Mouse (Mus musculus): ENCODE data around the gene Zfp664. TPM values are rescaled to one million over a fixed set of nuclear protein-coding genes. Genes with fewer than 3 reads are reported as not detected.

Gene Zfp664
- polyA plus RNA-seq, 1 experiment from 2014 or later, result 110 TPM

- H3K4me3 ChIP-seq (ENCODE audit: low read length), result no peak overlapping the region
- H3K9me3 ChIP-seq (ENCODE audit: low read length), result no peaks in the 10 kb centered on the region
- no peak overlapping the region for H3K9ac ChIP-seq (replicated peaks; ENCODE audit: low read length)
- no peak overlapping the region for H3K4me2 ChIP-seq (replicated peaks; ENCODE audit: low read depth, low read length)
- no peak overlapping the region for H3K27ac ChIP-seq (ENCODE audit: low read length)
- WGBS, result 85% methylated on average over 2 of the region's 2 CpGs
- H3K36me3 ChIP-seq (ENCODE audit: insufficient read depth, low read length), result no peaks in the 10 kb centered on the region
- no peak for ATAC-seq (ENCODE audit: low FRiP score, low TSS enrichment)
- H3K4me1 ChIP-seq (ENCODE audit: insufficient read depth, low read length), result no peaks in the 10 kb centered on the region
- no peaks in the 10 kb centered on the region for H3K27me3 ChIP-seq (ENCODE audit: insufficient read depth, low read length)
Observed at GRCm38 (mm10) chr5:124840669-124841068, 21.8 kb upstream of the Zfp664 start.

- H3K4me1 ChIP-seq (ENCODE audit: insufficient read depth, low read length), result no peaks in the 10 kb centered on the region
Observed at GRCm38 (mm10) chr5:124843386-124843785, 19.1 kb upstream of the Zfp664 start.

GRCm38 (mm10) chr5:124844929-124845328, 17.6 kb upstream of the Zfp664 start:
- H3K9me3 ChIP-seq (ENCODE audit: low read length), result no peaks in the 10 kb centered on the region
- H3K4me1 ChIP-seq (ENCODE audit: insufficient read depth, low read length), result no peaks in the 10 kb centered on the region
- WGBS, result 74% methylated on average over 4 of the region's 4 CpGs
- H3K27me3 ChIP-seq (ENCODE audit: insufficient read depth, low read length), result no peaks in the 10 kb centered on the region
- H3K4me3 ChIP-seq (ENCODE audit: low read length), result no peak overlapping the region
- H3K4me2 ChIP-seq (replicated peaks; ENCODE audit: low read depth, low read length), result no peak overlapping the region
- no peaks in the 10 kb centered on the region for H3K36me3 ChIP-seq (ENCODE audit: insufficient read depth, low read length)
- no peak overlapping the region for H3K27ac ChIP-seq (ENCODE audit: low read length)
- no peak overlapping the region for H3K9ac ChIP-seq (replicated peaks; ENCODE audit: low read length)
- no peak for ATAC-seq (ENCODE audit: low FRiP score, low TSS enrichment)

More at GRCm38 (mm10) chr5:124843386-124843785, 19.1 kb upstream of the Zfp664 start:
- Histone ChIP-seq H3K4me2 (replicated peaks; ENCODE audit: low read depth, low read length) (no peak overlapping the region), H3K9ac (replicated peaks; ENCODE audit: low read length) (no peak overlapping the region), H3K9me3 (ENCODE audit: low read length) (no peaks in the 10 kb centered on the region), H3K36me3 (ENCODE audit: insufficient read depth, low read length) (no peaks in the 10 kb centered on the region), H3K27me3 (ENCODE audit: insufficient read depth, low read length) (no peaks in the 10 kb centered on the region), H3K4me3 (ENCODE audit: low read length) (no peak overlapping the region), H3K27ac (ENCODE audit: low read length) (no peak overlapping the region)
- ATAC-seq (ENCODE audit: low FRiP score, low TSS enrichment), result no peak
- WGBS, result 79% methylated on average over 8 of the region's 8 CpGs

GRCm38 (mm10) chr5:124847014-124847413, 15.5 kb upstream of the Zfp664 start:
- WGBS, result 48% methylated on average over 1 of the region's 1 CpGs
- Histone ChIP-seq H3K9me3 (ENCODE audit: low read length) (no peaks in the 10 kb centered on the region), H3K4me1 (ENCODE audit: insufficient read depth, low read length) (peaks cover 2% of the 10 kb centered on the region; the same call in 1 of the 2 replicates), H3K27ac (ENCODE audit: low read length) (no peak overlapping the region), H3K27me3 (ENCODE audit: insufficient read depth, low read length) (no peaks in the 10 kb centered on the region), H3K36me3 (ENCODE audit: insufficient read depth, low read length) (no peaks in the 10 kb centered on the region), H3K4me3 (ENCODE audit: low read length) (no peak overlapping the region), H3K9ac (replicated peaks; ENCODE audit: low read length) (no peak overlapping the region), H3K4me2 (replicated peaks; ENCODE audit: low read depth, low read length) (no peak overlapping the region)
- no peak for ATAC-seq (ENCODE audit: low FRiP score, low TSS enrichment)

- Histone ChIP-seq H3K9ac (replicated peaks; ENCODE audit: low read length) (no peak overlapping the region), H3K27me3 (ENCODE audit: insufficient read depth, low read length) (no peaks in the 10 kb centered on the region), H3K4me3 (ENCODE audit: low read length) (no peak overlapping the region), H3K4me2 (replicated peaks; ENCODE audit: low read depth, low read length) (no peak overlapping the region), H3K27ac (ENCODE audit: low read length) (no peak overlapping the region), H3K4me1 (ENCODE audit: insufficient read depth, low read length) (peaks cover 10% of the 10 kb centered on the region; the same call in 1 of the 2 replicates), H3K36me3 (ENCODE audit: insufficient read depth, low read length) (no peaks in the 10 kb centered on the region), H3K9me3 (ENCODE audit: low read length) (no peaks in the 10 kb centered on the region)
- no peak for ATAC-seq (ENCODE audit: low FRiP score, low TSS enrichment)
- 89% methylated on average over 3 of the region's 3 CpGs for WGBS
Observed at GRCm38 (mm10) chr5:124848994-124849393, 13.5 kb upstream of the Zfp664 start.

GRCm38 (mm10) chr5:124851572-124851971, 10.9 kb upstream of the Zfp664 start:
- H3K4me3 ChIP-seq (ENCODE audit: low read length), result no peak overlapping the region
- H3K4me2 ChIP-seq (replicated peaks; ENCODE audit: low read depth, low read length), result no peak overlapping the region
- H3K9ac ChIP-seq (replicated peaks; ENCODE audit: low read length), result no peak overlapping the region
- 58% methylated on average over 4 of the region's 4 CpGs for WGBS
- peak overlapping the region; percentile 6; the same call in 1 of the 2 replicates for H3K27ac ChIP-seq (ENCODE audit: low read length)
- no peaks in the 10 kb centered on the region for H3K9me3 ChIP-seq (ENCODE audit: low read length)
- no peak; the same call in 1 of the 2 replicates for ATAC-seq (ENCODE audit: low FRiP score, low TSS enrichment)
- no peaks in the 10 kb centered on the region for H3K36me3 ChIP-seq (ENCODE audit: insufficient read depth, low read length)
- H3K4me1 ChIP-seq (ENCODE audit: insufficient read depth, low read length), result peaks cover 10% of the 10 kb centered on the region; the same call in 1 of the 2 replicates
- no peaks in the 10 kb centered on the region for H3K27me3 ChIP-seq (ENCODE audit: insufficient read depth, low read length)

GRCm38 (mm10) chr5:124852294-124852693, 10.2 kb upstream of the Zfp664 start:
- ATAC-seq (ENCODE audit: low FRiP score, low TSS enrichment), result 0 out of 2 replicates have a peak, but pooled peaks have one; percentile 23
- Histone ChIP-seq H3K36me3 (ENCODE audit: insufficient read depth, low read length) (no peaks in the 10 kb centered on the region), H3K9me3 (ENCODE audit: low read length) (no peaks in the 10 kb centered on the region), H3K27ac (ENCODE audit: low read length) (peak overlapping the region; percentile 31; the same call in 1 of the 2 replicates), H3K9ac (replicated peaks; ENCODE audit: low read length) (no peak overlapping the region), H3K4me2 (replicated peaks; ENCODE audit: low read depth, low read length) (no peak overlapping the region), H3K27me3 (ENCODE audit: insufficient read depth, low read length) (no peaks in the 10 kb centered on the region), H3K4me3 (ENCODE audit: low read length) (no peak overlapping the region), H3K4me1 (ENCODE audit: insufficient read depth, low read length) (peaks cover 10% of the 10 kb centered on the region; the same call in 1 of the 2 replicates)
- 17% methylated on average over 2 of the region's 2 CpGs for WGBS

GRCm38 (mm10) chr5:124853079-124853478, 9.4 kb upstream of the Zfp664 start:
- no peaks in the 10 kb centered on the region for H3K9me3 ChIP-seq (ENCODE audit: low read length)
- H3K27me3 ChIP-seq (ENCODE audit: insufficient read depth, low read length), result no peaks in the 10 kb centered on the region
- H3K4me3 ChIP-seq (ENCODE audit: low read length), result no peak overlapping the region
- no peak overlapping the region for H3K9ac ChIP-seq (replicated peaks; ENCODE audit: low read length)
- H3K4me1 ChIP-seq (ENCODE audit: insufficient read depth, low read length), result peaks cover 10% of the 10 kb centered on the region; the same call in 1 of the 2 replicates
- no peaks in the 10 kb centered on the region for H3K36me3 ChIP-seq (ENCODE audit: insufficient read depth, low read length)
- no peak overlapping the region for H3K4me2 ChIP-seq (replicated peaks; ENCODE audit: low read depth, low read length)
- 57% methylated on average over 2 of the region's 2 CpGs for WGBS
- peak overlapping the region; percentile 31; the same call in 1 of the 2 replicates for H3K27ac ChIP-seq (ENCODE audit: low read length)
- no peak for ATAC-seq (ENCODE audit: low FRiP score, low TSS enrichment)

GRCm38 (mm10) chr5:124854202-124854601, 8.3 kb upstream of the Zfp664 start:
- Histone ChIP-seq H3K27me3 (ENCODE audit: insufficient read depth, low read length) (no peaks in the 10 kb centered on the region), H3K27ac (ENCODE audit: low read length) (no peak overlapping the region), H3K4me2 (replicated peaks; ENCODE audit: low read depth, low read length) (no peak overlapping the region), H3K9ac (replicated peaks; ENCODE audit: low read length) (no peak overlapping the region), H3K9me3 (ENCODE audit: low read length) (no peaks in the 10 kb centered on the region), H3K4me1 (ENCODE audit: insufficient read depth, low read length) (peaks cover 10% of the 10 kb centered on the region; the same call in 1 of the 2 replicates), H3K4me3 (ENCODE audit: low read length) (no peak overlapping the region), H3K36me3 (ENCODE audit: insufficient read depth, low read length) (no peaks in the 10 kb centered on the region)
- 97% methylated on average over 4 of the region's 4 CpGs for WGBS
- no peak for ATAC-seq (ENCODE audit: low FRiP score, low TSS enrichment)

GRCm38 (mm10) chr5:124860013-124860412, 2.5 kb upstream of the Zfp664 start:
- WGBS, result 3% methylated on average over 5 of the region's 5 CpGs
- H3K4me2 ChIP-seq (replicated peaks; ENCODE audit: low read depth, low read length), result no peak overlapping the region
- H3K9ac ChIP-seq (replicated peaks; ENCODE audit: low read length), result no peak overlapping the region
- no peaks in the 10 kb centered on the region for H3K36me3 ChIP-seq (ENCODE audit: insufficient read depth, low read length)
- peaks cover 21% of the 10 kb centered on the region for H3K27me3 ChIP-seq (ENCODE audit: insufficient read depth, low read length)
- peaks cover 28% of the 10 kb centered on the region for H3K4me1 ChIP-seq (ENCODE audit: insufficient read depth, low read length)
- H3K9me3 ChIP-seq (ENCODE audit: low read length), result no peaks in the 10 kb centered on the region
- no peak overlapping the region for H3K4me3 ChIP-seq (ENCODE audit: low read length)
- ATAC-seq (ENCODE audit: low FRiP score, low TSS enrichment), result no peak
- no peak overlapping the region for H3K27ac ChIP-seq (ENCODE audit: low read length)
